12 mouse cellular contexts compared by ENCODE assay signal in genomic region chr2:158723806-158724205, GRCm38 (mm10). TPM values are rescaled to one million over a fixed set of nuclear protein-coding genes. Genes with fewer than 3 reads are reported as not detected.
DNase-seq lines count a peak whose midpoint lies in the region; ATAC-seq and TF ChIP-seq lines count a peak whose summit lies in the region.
"Had no signal": no experiment of that assay in that cellular context is flagged by ENCODE, and none has a peak within 500 bp of the region (broad histone marks: within the 10 kb centered on the region; RNA-seq: fewer than 3 reads in every experiment).

No protein-coding gene starts in this region.

- TF ChIP-seq CTCF in bone marrow, adult 2 months (IDR thresholded peaks at IDR 0.05; ENCODE audit: control insufficient read depth, insufficient read depth, low read length), result no peak

- H3K9ac ChIP-seq in heart, embryonic 13.5 days, result 0 out of 2 replicates have a peak overlapping the region, but pooled peaks have one; percentile 28
- H3K9ac ChIP-seq in liver, embryonic 12.5 days, result no peak overlapping the region
- H3K9ac ChIP-seq: stomach, embryonic 15.5 days had no signal

- H3K4me3 ChIP-seq in heart, embryonic 13.5 days, result no peak overlapping the region
- H3K4me3 ChIP-seq in liver, embryonic 12.5 days, result no peak overlapping the region
- no peak overlapping the region for H3K4me3 ChIP-seq in bone marrow, adult 2 months (replicated peaks; ENCODE audit: control insufficient read depth, low read depth, low read length)
- H3K4me3 ChIP-seq: stomach, embryonic 15.5 days had no signal

- no peaks in the 10 kb centered on the region for H3K27me3 ChIP-seq in heart, embryonic 13.5 days (replicated peaks)
- H3K27me3 ChIP-seq in liver, embryonic 12.5 days (replicated peaks), result peaks cover 4% of the 10 kb centered on the region; the same call in 1 of the 2 replicates
- H3K27me3 ChIP-seq: stomach, embryonic 15.5 days had no signal

- no peaks in the 10 kb centered on the region for H3K9me3 ChIP-seq in heart, embryonic 13.5 days
- no peaks in the 10 kb centered on the region for H3K9me3 ChIP-seq in liver, embryonic 12.5 days (replicated peaks)
- H3K9me3 ChIP-seq: stomach, embryonic 15.5 days had no signal

- no peak for TF ChIP-seq POLR2A in bone marrow, adult 2 months (IDR thresholded peaks at IDR 0.05; ENCODE audit: borderline replicate concordance, control insufficient read depth, low read depth, low read length)

- H3K4me2 ChIP-seq in heart, embryonic 13.5 days, result peak overlapping the region; percentile 26
- no peak overlapping the region for H3K4me2 ChIP-seq in liver, embryonic 12.5 days
- H3K4me2 ChIP-seq: stomach, embryonic 15.5 days had no signal

- WGBS in heart, embryonic 13.5 days, result 6% methylated on average over 6 of the region's 6 CpGs
- WGBS in liver, embryonic 12.5 days (ENCODE audit: insufficient replicate concordance), result 5% methylated on average over 6 of the region's 6 CpGs
- WGBS in bone marrow, adult 2 months, result 28% methylated on average over 6 of the region's 6 CpGs

- H3K36me3 ChIP-seq in heart, embryonic 13.5 days, result no peaks in the 10 kb centered on the region
- H3K36me3 ChIP-seq in liver, embryonic 12.5 days, result no peaks in the 10 kb centered on the region
- H3K36me3 ChIP-seq: stomach, embryonic 15.5 days had no signal

- no peak for DNase-seq in heart, postnatal 4 days
- DNase-seq in liver, result no peak
- peak; percentile 71 for DNase-seq in thymus, postnatal 14 days
- no peak for DNase-seq in cerebellum, postnatal 10 days
- no peak for DNase-seq in kidney, postnatal 4 days
- DNase-seq: adrenal gland, postnatal 10 days; left cerebral cortex, postnatal 4 days had no signal

- peak overlapping the region; percentile 72 for H3K27ac ChIP-seq in heart, embryonic 13.5 days (replicated peaks)
- H3K27ac ChIP-seq in liver, embryonic 12.5 days, result peak overlapping the region; percentile 45
- H3K27ac ChIP-seq in bone marrow, adult 2 months (ENCODE audit: control insufficient read depth, insufficient read depth, low read depth, low read length, poor library complexity), result peak overlapping the region; percentile 77
- H3K27ac ChIP-seq: stomach, embryonic 15.5 days had no signal

- H3K4me1 ChIP-seq in heart, embryonic 13.5 days, result peaks cover 31% of the 10 kb centered on the region
- peaks cover 18% of the 10 kb centered on the region for H3K4me1 ChIP-seq in liver, embryonic 12.5 days
- peaks cover 5% of the 10 kb centered on the region for H3K4me1 ChIP-seq in bone marrow, adult 2 months (ENCODE audit: control insufficient read depth, insufficient read depth, low read length)
- H3K4me1 ChIP-seq: stomach, embryonic 15.5 days had no signal

- ATAC-seq in heart, embryonic 13.5 days (ENCODE audit: extremely low read depth, insufficient number of reproducible peaks, low FRiP score, low TSS enrichment), result no peak
- no peak for ATAC-seq in liver, embryonic 12.5 days
- ATAC-seq: intestine, embryonic 16.5 days had no signal

RNA-seq across cellular contexts. Expression of gene Fam83d, which starts 44.1 kb away (rescaled TPM):
- polyA plus RNA-seq in heart, embryonic 13.5 days (2015; fragmentation: Nextera tagmentation; extraction: Ambion mirVana), result 56.7 and 56.9 TPM in 2 replicates
- 10 to 100 TPM; 29.9 to 33.7 TPM for total RNA-seq in heart, postnatal 4 days (2021)
- polyA plus RNA-seq in liver, embryonic 12.5 days (2016; fragmentation: Nextera tagmentation; extraction: Ambion mirVana), result 20.7 and 21.7 TPM in 2 replicates
- 2.7 and 3.0 TPM in 2 replicates for polyA plus RNA-seq in bone marrow, adult 2 months (2011; ENCODE audit: insufficient read depth, insufficient read length, low replicate concordance, missing spikeins)

RNA-seq across cellular contexts. Expression of gene Ppp1r16b, which starts 58.6 kb away (rescaled TPM):
- polyA plus RNA-seq in heart, embryonic 13.5 days (2015; fragmentation: Nextera tagmentation; extraction: Ambion mirVana), result 4.5 and 4.9 TPM in 2 replicates
- 10 to 100 TPM; 13.8 to 14.2 TPM for total RNA-seq in heart, postnatal 4 days (2021)
- polyA plus RNA-seq in liver, embryonic 12.5 days (2016; fragmentation: Nextera tagmentation; extraction: Ambion mirVana), result 1.9 and 2.0 TPM in 2 replicates
- 3.8 and 5.3 TPM in 2 replicates for polyA plus RNA-seq in bone marrow, adult 2 months (2011; ENCODE audit: insufficient read depth, insufficient read length, low replicate concordance, missing spikeins)
